Mouse (Mus musculus) MEL (cell line): ENCODE measurements around the gene Oxsr1. TPM values are rescaled to one million over a fixed set of nuclear protein-coding genes. Genes with fewer than 3 reads are reported as not detected.

ENCODE experiments used
- DNase-seq: peaks from one replicate; pipeline ENCODE4 v3.0.0; 2011; ENCODE audit warnings: low read depth, low spot score
- H3K27ac ChIP-seq: 2 replicates; pipeline ENCODE4 v1.5.1; 2012; ENCODE audit warnings: low read depth, mild to moderate bottlenecking, control low read depth, low read length, moderate library complexity; ENCODE audit not compliant: control insufficient read depth
- H3K27me3 ChIP-seq, 2 experiments: fragments of 150-350 bp in 1 of 2; sonication (generic) in 1 of 2; 2 replicates each; pipeline ENCODE4 v1.6.1; 2012; ENCODE audit warnings: low read length in 2 of 2, mild to moderate bottlenecking in 2 of 2, improper control_type of control experiment in 1 of 2, moderate library complexity in 1 of 2; ENCODE audit not compliant: insufficient read depth in 2 of 2, control insufficient read depth in 1 of 2
- H3K36me3 ChIP-seq, 2 experiments: 2 replicates each; pipeline ENCODE4 v1.6.1; 2012 to 2014; ENCODE audit warnings: low read length in 2 of 2, improper control_type of control experiment in 1 of 2, inconsistent platforms in 1 of 2, mild to moderate bottlenecking in 1 of 2; ENCODE audit not compliant: insufficient read depth in 2 of 2, control insufficient read depth in 1 of 2
- H3K4me1 ChIP-seq, 2 experiments: fragments of 150-350 bp in 1 of 2; sonication (generic) in 1 of 2; 2 replicates each; pipeline ENCODE4 v1.6.1; 2012; ENCODE audit warnings: low read length in 2 of 2, improper control_type of control experiment in 1 of 2, mild to moderate bottlenecking in 1 of 2; ENCODE audit not compliant: insufficient read depth in 2 of 2, control insufficient read depth in 1 of 2
- H3K4me3 ChIP-seq, 2 experiments: fragments of 150-350 bp in 1 of 2; sonication (generic) in 1 of 2; 2 replicates each; pipeline ENCODE4 v1.5.1; 2012; ENCODE audit warnings: low read depth in 2 of 2, low read length in 2 of 2, mild to moderate bottlenecking in 2 of 2, moderate library complexity in 2 of 2, control low read depth in 1 of 2, improper control_type of control experiment in 1 of 2; ENCODE audit not compliant: control insufficient read depth in 1 of 2, insufficient read depth in 1 of 2
- H3K79me2 ChIP-seq: 2 replicates; pipeline ENCODE4 v1.6.1; 2012; ENCODE audit warnings: mild to moderate bottlenecking, low read length, moderate library complexity; ENCODE audit not compliant: control insufficient read depth, poor library complexity, insufficient read depth
- H3K9ac ChIP-seq: 2 replicates; pipeline ENCODE4 v1.6.1; 2012; ENCODE audit warnings: low read depth, mild to moderate bottlenecking, control low read depth, low read length, moderate library complexity; ENCODE audit not compliant: control insufficient read depth, poor library complexity, severe bottlenecking
- H3K9me3 ChIP-seq: fragments of 150-350 bp; sonication (generic); replicated peaks from 2 replicates; pipeline ENCODE4 v1.6.1; 2012; ENCODE audit warnings: mild to moderate bottlenecking, low read length, improper control_type of control experiment, moderate library complexity; ENCODE audit not compliant: insufficient read depth
- BHLHE40 ChIP-seq: IDR thresholded peaks from 2 replicates; pipeline ENCODE4 v1.6.1; 2012; ENCODE audit warnings: low read depth, mild to moderate bottlenecking, inconsistent platforms, low read length, improper control_type of control experiment, borderline replicate concordance
- CHD1 ChIP-seq: IDR thresholded peaks from 2 replicates; pipeline ENCODE4 v1.6.1; 2012; ENCODE audit warnings: low read depth, mild to moderate bottlenecking, inconsistent platforms, low read length, improper control_type of control experiment
- CHD2 ChIP-seq: IDR thresholded peaks from 2 replicates; pipeline ENCODE4 v1.6.1; 2011; ENCODE audit warnings: low read length, improper control_type of control experiment
- CTCF ChIP-seq, 3 experiments: IDR thresholded peaks in 2 of 3; conservative IDR thresholded peaks in 1 of 3; 2 replicates each; pipeline ENCODE4 v1.5.1; 2011 to 2012; ENCODE audit warnings: low read length in 3 of 3, low read depth in 2 of 3, mild to moderate bottlenecking in 2 of 3, improper control_type of control experiment in 1 of 3, inconsistent platforms in 1 of 3, mixed read lengths in 1 of 3, moderate library complexity in 1 of 3; ENCODE audit not compliant: control insufficient read depth in 1 of 3, insufficient read depth in 1 of 3, poor library complexity in 1 of 3, severe bottlenecking in 1 of 3
- ELF1 ChIP-seq: IDR thresholded peaks from 2 replicates; pipeline ENCODE4 v1.6.1; 2014; ENCODE audit warnings: low read depth, mild to moderate bottlenecking, inconsistent platforms, low read length, improper control_type of control experiment, moderate library complexity
- JUND ChIP-seq: IDR thresholded peaks from 2 replicates; pipeline ENCODE4 v1.6.1; 2011; ENCODE audit warnings: low read depth, mild to moderate bottlenecking, improper control_type of control experiment, low read length
- MAX ChIP-seq: IDR thresholded peaks from 2 replicates; pipeline ENCODE4 v1.6.1; 2011; ENCODE audit warnings: low read length, improper control_type of control experiment
- MAZ ChIP-seq: IDR thresholded peaks from 2 replicates; pipeline ENCODE4 v1.6.1; 2012; ENCODE audit warnings: low read depth, mild to moderate bottlenecking, inconsistent platforms, low read length, improper control_type of control experiment
- MEF2A ChIP-seq: IDR thresholded peaks from 2 replicates; pipeline ENCODE4 v1.6.1; 2014; ENCODE audit warnings: low read depth, mild to moderate bottlenecking, inconsistent platforms, low read length, improper control_type of control experiment; ENCODE audit not compliant: poor library complexity, insufficient replicate concordance, severe bottlenecking; ENCODE audit errors: extremely low read depth
- MYB ChIP-seq: IDR thresholded peaks from 2 replicates; pipeline ENCODE4 v1.6.1; 2011; ENCODE audit warnings: mild to moderate bottlenecking, low read depth, low read length, improper control_type of control experiment
- MYC ChIP-seq: IDR thresholded peaks from 2 replicates; pipeline ENCODE4 v1.6.1; 2011; ENCODE audit warnings: low read depth, mild to moderate bottlenecking, low read length, improper control_type of control experiment, moderate library complexity
- POLR2AphosphoS5 ChIP-seq: IDR thresholded peaks from 2 replicates; pipeline ENCODE4 v1.6.1; 2012; ENCODE audit warnings: low read depth, borderline replicate concordance, mild to moderate bottlenecking, inconsistent platforms, low read length, moderate library complexity, mixed read lengths
- RAD21 ChIP-seq: IDR thresholded peaks from 2 replicates; pipeline ENCODE4 v1.6.1; 2011; ENCODE audit warnings: mild to moderate bottlenecking, low read depth, low read length, improper control_type of control experiment
- RCOR1 ChIP-seq: IDR thresholded peaks from 2 replicates; pipeline ENCODE4 v1.6.1; 2012; ENCODE audit warnings: low read depth, mild to moderate bottlenecking, inconsistent platforms, low read length, improper control_type of control experiment
- SIN3A ChIP-seq: IDR thresholded peaks from 2 replicates; pipeline ENCODE4 v1.6.1; 2012; ENCODE audit warnings: low read length, improper control_type of control experiment, inconsistent platforms
- TAL1 ChIP-seq: IDR thresholded peaks from 2 replicates; pipeline ENCODE4 v1.6.1; 2012; ENCODE audit warnings: mild to moderate bottlenecking, inconsistent platforms, low read length, moderate library complexity, mixed read lengths
- USF2 ChIP-seq, 2 experiments: IDR thresholded peaks; 2 replicates each; pipeline ENCODE4 v1.6.1; 2011 to 2012; ENCODE audit warnings: improper control_type of control experiment in 2 of 2, low read length in 2 of 2, borderline replicate concordance in 1 of 2, inconsistent platforms in 1 of 2, low read depth in 1 of 2, mild to moderate bottlenecking in 1 of 2; ENCODE audit not compliant: insufficient read depth in 1 of 2
- ZC3H11A ChIP-seq: IDR thresholded peaks from 2 replicates; pipeline ENCODE4 v1.6.1; 2012; ENCODE audit warnings: low read depth, mild to moderate bottlenecking, inconsistent platforms, low read length, improper control_type of control experiment
- ZKSCAN1 ChIP-seq: IDR thresholded peaks from 2 replicates; pipeline ENCODE4 v1.6.1; 2012; ENCODE audit warnings: low read depth, mild to moderate bottlenecking, inconsistent platforms, low read length, improper control_type of control experiment, moderate library complexity
- ZMIZ1 ChIP-seq: IDR thresholded peaks from 2 replicates; pipeline ENCODE4 v1.6.1; 2012; ENCODE audit warnings: low read depth, mild to moderate bottlenecking, inconsistent platforms, low read length, improper control_type of control experiment, moderate library complexity
- polyA plus RNA-seq, 2 experiments: library from polyadenylated mRNA; stranded (reverse) in 1 of 2; unstranded in 1 of 2; fragments of >175 nt in 1 of 2; fragments of >200 nt in 1 of 2; gene quantifications; 2 replicates each; pipeline versions ENCODE4 v1.2.1 to v1.2.4; 2012; ENCODE audit warnings: low replicate concordance in 2 of 2, low read depth in 1 of 2; ENCODE audit not compliant: insufficient read length in 2 of 2, insufficient read depth in 1 of 2, missing spikeins in 1 of 2
- total RNA-seq: library from RNA; depleted of rRNA; stranded (reverse); fragments of 300-350 nt; gene quantifications from 2 replicates; pipeline ENCODE4 v1.2.3, GENCODE M21; 2012

The Oxsr1 gene
- total and polyA plus RNA-seq, 3 experiments: 25.6 to 304 (median 37.6) TPM

- DNase-seq: no peak
- Histone ChIP-seq H3K36me3 (peaks cover 0 to 5% of the 10 kb centered on the region in 2 experiments), H3K4me1 (no peaks in the 10 kb centered on the region; a peak in 1 of 4 replicates), H3K4me3 (no peak overlapping the region), H3K27me3 (no peaks in the 10 kb centered on the region), H3K9ac (no peak overlapping the region), H3K27ac (no peak overlapping the region), H3K9me3 (no peaks in the 10 kb centered on the region), H3K79me2 (peaks cover 38% of the 10 kb centered on the region)
- TF ChIP-seq CHD2 (no peak), BHLHE40 (no peak), POLR2AphosphoS5 (no peak), MEF2A (no peak), RCOR1 (no peak), TAL1 (no peak)
Observed at GRCm38 (mm10) chr9:119309067-119309466, 13.2 kb downstream of the Oxsr1 start.

- Histone ChIP-seq H3K27me3 (no peaks in the 10 kb centered on the region), H3K27ac (no peak overlapping the region), H3K9ac (no peak overlapping the region), H3K4me1 (no peaks in the 10 kb centered on the region; a peak in 1 of 4 replicates), H3K9me3 (no peaks in the 10 kb centered on the region), H3K36me3 (peaks cover 2 to 5% of the 10 kb centered on the region in 2 experiments), H3K79me2 (peaks cover 17% of the 10 kb centered on the region), H3K4me3 (no peak overlapping the region)
- no peak for DNase-seq
- TF ChIP-seq MAX (no peak), ZC3H11A (no peak), MEF2A (no peak), SIN3A (no peak), MAZ (no peak), MYC (no peak), USF2 (IDR thresholded peaks at IDR 0.05; ENCODE audit: borderline replicate concordance in 1 of 2, insufficient read depth in 1 of 2, low read depth in 1 of 2, low read length in 2 of 2) (no peak), ZMIZ1 (no peak), RAD21 (no peak), CHD1 (no peak), ELF1 (no peak), ZKSCAN1 (no peak), MYB (no peak), CHD2 (no peak), TAL1 (no peak), CTCF (IDR thresholded peaks at IDR 0.05 in 2 of 3, conservative IDR thresholded peaks at IDR 0.05 in 1 of 3; ENCODE audit: control insufficient read depth in 1 of 3, insufficient read depth in 1 of 3, low read depth in 2 of 3, low read length in 3 of 3, poor library complexity in 1 of 3, severe bottlenecking in 1 of 3) (no peak), JUND (no peak)
Observed at GRCm38 (mm10) chr9:119305863-119306262, 16.4 kb downstream of the Oxsr1 start.
